Mouse (Mus musculus) layer of hippocampus, postnatal 10 days (tissue): ENCODE data around the gene Ell. TPM values are rescaled to one million over a fixed set of nuclear protein-coding genes. Genes with fewer than 3 reads are reported as not detected.
"Not testable (repeated sequence)": the region's sequence is repeated elsewhere in the genome, so short reads cannot be mapped to it uniquely, and the experiment has no call there.

Experiments
- DNase-seq, 2 experiments: peaks; one replicate each; pipeline ENCODE4 v3.0.0; 2021; ENCODE audit warnings: low spot score in 2 of 2
- total RNA-seq, 2 experiments: library from RNA; stranded (reverse); gene quantifications; 2 replicates each; pipeline ENCODE4 v1.2.3; 2021

Gene Ell
- total RNA-seq, 2 experiments from 2014 or later: 15.8 to 16.4 TPM

DNA sequence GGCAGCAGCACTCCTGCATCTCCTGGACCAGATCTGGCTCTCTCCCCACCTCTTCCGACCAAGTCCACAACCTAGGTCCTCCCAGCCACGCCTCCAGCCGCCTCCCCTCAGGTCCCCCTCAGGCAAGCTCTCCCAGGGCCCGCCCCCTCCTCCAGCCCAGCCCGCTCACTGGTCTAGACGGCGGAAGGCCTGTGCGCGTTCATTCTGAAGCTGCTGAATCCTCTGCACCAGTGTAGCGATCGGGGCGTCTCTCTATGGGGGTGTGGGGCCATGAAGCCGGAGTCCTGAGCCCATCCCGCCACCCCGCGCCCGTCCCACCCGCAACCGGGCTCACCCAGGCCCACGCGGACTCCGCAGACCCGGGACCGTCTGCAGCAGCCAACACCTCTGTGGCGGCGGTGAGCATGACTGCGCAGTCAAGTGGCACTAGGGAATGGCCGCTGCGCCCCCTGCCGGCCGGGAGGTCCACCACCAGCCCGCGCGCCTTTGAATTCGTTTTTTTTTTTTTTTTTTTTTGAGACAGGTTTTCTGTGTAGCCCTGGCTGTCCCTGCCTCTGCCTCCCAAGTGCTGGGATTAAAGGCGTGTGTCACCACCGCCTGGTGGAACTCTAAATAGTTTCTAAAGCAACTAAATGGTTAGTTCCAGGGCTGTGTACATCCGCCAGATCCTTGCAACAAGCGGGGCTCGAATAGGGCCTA, 32.8 kb upstream of the Ell start, which contains the start of gene Rex1bd:
Gene Rex1bd, minus strand, starts transcription at position 425 of the 699 bp plus-strand sequence.
- peak; percentile 95 to 98 for DNase-seq

DNA sequence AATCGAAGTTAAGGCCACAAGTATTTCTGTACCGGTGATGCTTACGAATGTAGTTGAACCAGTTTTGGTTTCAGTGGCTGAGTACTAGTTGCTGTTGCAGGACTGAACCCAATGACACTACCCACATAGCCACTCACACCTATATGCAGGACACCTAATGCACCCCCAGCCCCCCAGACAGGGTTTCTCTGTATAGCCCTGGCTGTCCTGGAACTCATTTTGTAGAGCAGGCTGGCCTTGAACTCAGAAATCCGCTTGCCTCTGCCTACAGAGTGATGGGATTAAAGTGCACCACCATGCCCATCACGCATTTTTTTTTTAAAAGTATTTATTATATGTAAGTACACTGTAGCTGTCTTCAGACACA, 32.2 kb upstream of the Ell start:
- DNase-seq: no peak

DNA sequence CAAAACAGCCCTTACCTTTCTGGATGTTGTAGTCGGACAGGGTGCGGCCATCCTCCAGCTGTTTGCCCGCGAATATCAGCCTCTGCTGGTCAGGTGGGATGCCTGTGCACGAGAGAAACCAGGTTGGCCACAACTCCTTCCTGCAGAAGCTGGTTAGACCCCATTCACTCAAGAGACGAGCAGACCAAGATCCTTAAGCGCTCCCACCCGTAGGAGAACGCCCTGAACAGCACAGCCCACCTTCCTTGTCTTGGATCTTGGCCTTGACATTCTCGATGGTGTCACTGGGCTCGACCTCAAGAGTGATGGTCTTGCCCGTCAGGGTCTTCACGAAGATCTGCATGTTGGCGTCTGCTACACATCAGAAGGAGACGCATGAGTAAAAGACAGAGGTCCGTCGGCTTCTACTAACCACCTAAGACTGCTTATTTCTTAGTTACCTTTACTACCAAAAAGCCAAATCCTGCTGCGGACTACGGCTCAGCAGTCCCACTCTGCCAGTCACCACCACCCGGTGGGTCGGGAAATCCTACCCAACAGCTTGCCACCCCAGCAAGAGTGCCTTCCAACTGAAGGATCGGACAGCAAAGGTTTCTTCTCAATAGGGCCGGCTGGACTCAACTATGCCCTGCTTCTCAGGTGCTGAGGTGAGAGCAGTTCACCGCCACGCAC, 29.8 kb upstream of the Ell start:
- DNase-seq: no peak

DNA sequence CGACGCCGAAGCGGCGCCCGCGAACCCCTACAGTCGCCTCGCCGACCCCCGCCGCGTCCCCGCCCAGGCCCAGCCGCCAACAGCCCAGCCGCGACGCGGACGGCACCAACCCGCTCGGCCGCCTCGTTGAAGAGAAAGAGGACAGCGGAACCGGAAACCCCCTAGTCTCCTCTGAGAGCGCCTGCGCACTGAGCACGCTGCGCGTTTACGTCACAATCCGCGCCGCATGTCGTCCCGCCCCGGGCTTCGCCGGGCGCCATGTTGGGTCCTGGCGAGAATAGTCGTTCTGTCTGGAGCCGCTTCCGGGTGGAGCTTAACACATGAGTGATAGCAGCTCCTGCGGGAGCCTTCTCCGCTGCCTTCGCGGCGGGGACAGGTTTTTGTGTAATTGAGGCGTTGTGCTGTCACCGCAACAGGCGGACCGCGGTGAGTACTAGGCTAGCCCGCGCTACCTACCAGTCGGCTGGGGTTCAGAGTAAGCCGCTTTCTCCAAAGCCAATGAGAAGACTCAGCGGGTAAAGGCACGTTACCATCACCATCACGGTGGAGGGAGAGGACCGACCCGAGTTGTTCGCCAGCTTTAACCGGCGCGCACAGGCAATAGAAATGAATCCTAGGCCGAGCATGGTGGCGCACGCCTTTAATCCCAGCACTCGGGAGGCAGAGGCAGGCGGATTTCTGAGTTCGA, 28.9 kb upstream of the Ell start, which contains the start of gene Uba52:
Gene Uba52, minus strand, starts transcription at position 574 of the 688 bp plus-strand sequence.
- DNase-seq: peak; percentile 97 to 98

DNA sequence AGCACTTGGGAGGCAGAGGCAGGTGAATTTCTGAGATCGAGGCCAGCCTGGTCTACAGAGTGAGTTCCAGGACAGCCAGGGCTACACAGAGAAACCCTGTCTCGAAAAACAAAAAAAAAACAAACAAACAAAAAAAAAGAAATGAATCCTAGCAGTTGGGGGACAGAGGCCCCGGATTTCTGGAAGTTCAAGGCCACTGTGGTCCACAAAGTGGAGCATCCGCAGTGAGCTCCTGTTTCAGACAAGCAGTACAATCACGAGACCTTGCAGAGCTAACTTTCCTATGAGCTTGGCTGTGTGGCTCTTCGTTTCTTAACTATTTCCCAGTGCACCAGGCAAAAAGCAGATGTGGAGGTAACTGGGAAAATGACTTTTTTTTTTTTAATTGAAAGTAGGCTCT, 28.1 kb upstream of the Ell start:
- DNase-seq: not testable (repeated sequence)

DNA sequence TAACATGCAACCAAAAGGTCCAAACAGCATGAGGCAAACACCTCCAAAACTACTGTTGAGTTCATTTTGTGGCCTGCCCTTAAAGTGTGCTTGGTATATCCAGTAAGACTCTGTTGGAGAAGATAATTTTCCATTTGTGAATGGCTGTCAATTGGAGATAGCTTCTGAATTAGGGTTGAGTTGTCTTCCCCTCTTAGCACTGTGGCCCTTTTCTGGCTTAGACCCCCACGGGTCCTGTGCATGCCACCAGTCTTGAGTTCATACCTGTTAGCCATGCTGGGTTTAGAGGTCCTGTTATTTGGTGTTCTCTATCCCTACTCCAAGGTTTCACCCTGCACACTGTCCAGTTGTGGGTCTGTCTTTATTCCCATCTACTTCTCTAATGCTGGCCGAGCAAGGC, 27.5 kb upstream of the Ell start:
- no peak for DNase-seq

DNA sequence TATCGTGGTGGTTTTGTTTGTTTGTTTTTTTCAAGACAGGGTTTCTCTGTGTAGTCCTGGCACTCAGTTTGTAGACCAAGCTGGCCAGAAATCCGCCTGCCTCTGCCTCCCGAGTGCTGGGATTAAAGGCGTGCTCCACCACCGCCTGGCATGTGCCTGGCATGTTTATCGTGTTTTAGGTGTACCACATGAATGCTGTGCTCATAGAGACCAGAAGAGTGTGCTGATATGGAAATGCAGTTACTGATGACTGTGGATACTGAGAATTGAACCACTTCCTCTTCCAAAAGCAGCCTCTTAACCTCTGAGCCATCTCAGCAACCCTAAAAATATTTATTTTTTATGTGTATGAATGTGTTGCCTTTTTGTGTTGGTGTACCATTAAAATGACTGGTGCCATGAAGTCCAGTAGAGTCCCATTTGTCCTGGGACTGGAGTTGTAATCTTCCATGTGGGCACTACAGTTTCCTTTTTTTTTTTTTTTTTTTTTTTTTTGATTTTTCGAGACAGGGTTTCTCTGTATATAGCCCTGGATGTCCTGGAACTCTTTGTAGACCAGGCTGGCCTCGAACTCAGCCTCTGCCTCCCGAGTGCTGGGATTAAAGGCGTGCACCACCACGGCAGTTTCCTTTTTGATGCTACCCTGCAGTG, 26.9 kb upstream of the Ell start:
- no peak for DNase-seq

DNA sequence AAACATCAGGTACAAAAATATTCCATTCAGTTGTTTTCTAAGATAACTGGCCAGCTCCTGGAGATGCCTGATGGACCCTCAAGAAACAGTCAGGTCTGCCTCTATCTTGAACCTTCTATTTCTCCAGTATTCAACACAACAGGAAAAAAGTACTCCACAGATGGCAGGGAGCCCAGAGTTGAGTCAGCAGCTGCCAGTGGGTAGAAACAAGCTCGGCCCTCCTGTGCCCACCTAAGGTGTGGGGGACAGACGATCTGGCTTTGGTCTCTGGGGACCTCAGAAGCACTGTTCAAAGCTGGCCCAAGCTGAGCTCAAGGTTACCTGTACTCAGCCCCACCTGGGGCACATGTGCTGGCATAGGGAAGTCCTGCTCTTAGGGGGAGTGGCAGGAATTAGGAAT, 25.8 kb upstream of the Ell start:
- no peak for DNase-seq

DNA sequence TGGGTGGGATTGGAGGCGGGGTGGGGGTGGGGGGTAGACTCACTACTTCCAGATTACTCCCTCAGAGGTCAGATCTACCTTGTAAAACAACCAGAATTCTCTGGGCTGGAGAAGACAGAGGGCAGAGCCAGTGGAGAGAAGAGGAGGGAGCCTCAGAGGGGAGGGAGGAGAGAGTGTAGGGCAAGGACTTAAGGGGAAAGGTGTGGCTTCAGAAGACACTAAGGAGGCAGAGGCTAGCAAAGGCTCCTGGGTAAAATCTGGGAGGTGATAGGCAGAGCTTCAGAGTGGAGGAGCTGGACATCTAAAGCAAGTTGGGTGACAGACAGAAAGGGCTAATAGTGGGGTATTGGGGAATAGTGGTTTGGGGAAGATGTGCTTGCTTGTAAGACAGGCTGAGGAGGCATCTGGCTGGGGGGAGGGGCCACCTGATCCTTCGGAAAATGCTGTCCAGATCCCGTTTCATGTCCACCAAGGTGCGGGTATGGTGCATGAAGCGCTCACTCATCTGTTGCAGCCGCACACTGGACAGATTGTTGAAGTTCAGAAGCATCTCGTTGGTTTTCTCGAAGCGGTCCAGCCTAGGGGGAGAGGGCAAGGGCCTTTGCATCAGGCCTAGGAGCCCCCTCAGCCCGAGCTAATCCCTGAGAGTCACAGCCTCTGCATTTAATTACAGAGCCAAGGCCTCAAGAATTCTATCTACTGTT, 21.2 kb upstream of the Ell start:
- no peak for DNase-seq

DNA sequence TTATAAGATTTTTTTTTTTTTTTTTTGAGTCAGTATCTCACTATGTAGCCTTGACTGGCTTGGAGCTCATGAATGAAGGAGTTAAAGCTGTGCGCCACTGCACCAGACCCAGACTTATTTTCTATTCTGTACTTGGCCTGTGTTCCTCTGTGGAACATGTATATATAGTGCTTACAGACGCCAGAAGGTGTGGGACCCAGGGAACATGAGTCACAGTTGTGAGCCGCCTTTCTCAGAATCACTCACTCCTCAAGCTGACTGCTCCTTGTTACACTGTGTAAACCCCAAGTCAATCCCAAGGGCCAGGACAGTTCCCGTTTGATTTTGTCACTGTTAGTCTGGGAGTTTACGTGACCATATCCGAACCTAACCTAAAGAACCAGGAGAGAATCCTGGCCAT, 20.2 kb upstream of the Ell start:
- no peak for DNase-seq

DNA sequence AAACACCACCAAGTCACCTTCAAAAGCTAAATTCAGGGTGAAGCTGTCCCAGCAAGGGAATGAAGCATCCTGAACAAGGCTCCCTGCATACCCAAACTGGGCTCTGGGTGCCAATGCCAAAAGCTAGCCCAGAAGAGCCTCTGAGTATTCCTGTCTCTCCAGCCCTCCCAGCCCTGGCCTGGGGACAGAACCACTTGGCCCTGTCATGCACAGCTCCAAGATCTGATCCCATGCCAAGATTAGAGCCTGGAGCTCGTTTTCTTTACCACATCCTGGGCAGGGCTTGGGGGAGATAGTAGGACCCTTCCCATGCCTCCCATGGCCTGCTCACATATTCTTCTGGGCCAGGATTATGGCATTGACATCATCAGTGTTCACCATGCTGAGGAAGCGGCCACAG, 19.7 kb upstream of the Ell start:
- no peak for DNase-seq

DNA sequence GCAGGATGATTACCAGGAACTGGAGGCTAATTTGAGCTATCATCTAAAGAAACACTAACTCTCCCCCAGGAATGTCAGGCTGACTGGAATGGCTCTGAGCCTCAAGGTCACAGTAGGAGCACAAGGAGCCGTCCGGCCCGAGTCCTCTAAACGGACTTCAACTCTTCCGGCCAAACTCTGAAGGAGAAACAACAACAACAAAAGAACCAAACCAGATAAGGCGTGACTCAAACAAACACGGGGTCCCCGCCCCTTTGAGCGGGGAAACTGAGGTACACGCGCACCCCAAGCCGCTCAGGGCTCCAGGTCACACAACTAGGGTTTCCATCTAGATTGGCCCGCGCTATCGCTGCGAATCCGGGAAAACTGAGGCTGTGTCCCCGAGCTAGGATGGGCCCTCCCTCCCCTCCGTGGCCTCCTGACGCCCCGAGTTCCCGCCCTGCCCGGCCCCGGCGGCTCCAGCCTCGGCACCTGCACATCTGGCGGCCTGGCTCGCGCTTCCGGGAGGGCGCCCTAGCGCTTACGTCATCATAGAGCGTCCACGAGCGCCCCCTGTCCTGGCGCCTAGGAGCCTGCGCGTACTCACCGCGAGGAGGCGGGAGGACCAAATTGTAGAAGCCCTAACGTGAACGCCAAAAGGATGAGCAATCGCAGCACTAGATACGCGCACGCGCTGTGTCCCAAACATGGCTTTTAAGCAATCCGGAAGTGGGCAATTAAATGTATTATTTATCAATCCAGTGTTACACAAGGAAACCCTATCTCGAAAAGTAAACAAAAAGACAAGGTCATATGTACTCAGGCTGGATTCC, 16.5 kb upstream of the Ell start:
- peak; percentile 93 to 97 for DNase-seq

DNA sequence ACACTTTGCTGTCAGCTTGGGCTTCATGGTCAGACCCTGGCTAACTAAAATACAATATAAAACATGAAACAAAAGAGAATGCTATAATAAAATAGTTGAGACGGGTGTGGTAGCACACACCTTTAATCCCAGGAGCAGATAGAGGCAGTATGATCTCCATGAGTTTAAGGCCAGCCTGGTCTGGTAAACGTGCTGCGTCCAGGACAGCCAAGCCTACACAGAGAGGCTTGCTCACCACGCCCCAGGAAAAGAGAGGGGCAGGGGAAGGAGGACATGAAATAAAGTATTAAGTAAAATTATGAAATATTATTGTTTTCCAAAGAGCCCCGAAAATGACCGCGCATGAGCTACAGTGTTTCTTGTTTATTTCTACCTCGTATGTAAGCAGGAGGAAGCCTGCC, 12.1 kb upstream of the Ell start:
- no peak for DNase-seq

DNA sequence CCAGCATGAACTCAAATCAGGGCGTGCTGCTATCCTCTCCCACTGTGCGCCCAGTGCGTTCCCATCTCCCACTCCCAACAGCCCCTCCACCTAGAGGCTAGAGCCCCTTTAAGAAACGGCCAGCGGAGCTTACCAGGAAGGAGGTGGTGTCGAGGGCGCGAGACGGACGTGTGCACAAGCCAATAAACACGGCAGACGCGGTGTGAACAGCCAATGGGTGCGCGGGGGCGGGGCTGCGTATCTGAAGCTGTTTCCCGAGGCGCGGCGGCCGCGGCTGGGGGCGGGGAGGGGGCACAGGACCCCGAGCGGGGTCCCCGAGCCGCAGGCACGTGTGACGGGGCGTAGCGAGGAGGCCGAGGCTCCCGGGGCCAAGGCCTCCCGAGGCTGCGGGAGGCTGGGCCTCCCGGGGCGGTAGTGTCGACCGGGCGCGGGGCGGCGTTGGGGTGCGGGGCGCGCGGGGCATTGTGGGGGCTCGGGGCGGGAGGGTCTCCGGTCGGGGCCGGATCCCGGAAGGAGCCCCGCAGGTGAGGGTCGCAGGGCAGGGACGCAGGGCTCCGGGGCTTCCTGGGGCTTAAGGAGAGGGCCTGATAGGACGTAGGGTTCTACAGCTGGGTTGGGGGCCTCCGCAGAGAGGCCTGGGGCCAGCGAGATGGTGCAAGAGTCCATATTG, 11.6 kb upstream of the Ell start, which contains the start of the genes Fkbp8 and Kxd1:
Gene Fkbp8, plus strand, starts transcription at position 213 of the 670 bp plus-strand sequence.
Gene Kxd1, minus strand, starts transcription at position 445 of the 670 bp plus-strand sequence.
- DNase-seq: peak; percentile 99 to 100

DNA sequence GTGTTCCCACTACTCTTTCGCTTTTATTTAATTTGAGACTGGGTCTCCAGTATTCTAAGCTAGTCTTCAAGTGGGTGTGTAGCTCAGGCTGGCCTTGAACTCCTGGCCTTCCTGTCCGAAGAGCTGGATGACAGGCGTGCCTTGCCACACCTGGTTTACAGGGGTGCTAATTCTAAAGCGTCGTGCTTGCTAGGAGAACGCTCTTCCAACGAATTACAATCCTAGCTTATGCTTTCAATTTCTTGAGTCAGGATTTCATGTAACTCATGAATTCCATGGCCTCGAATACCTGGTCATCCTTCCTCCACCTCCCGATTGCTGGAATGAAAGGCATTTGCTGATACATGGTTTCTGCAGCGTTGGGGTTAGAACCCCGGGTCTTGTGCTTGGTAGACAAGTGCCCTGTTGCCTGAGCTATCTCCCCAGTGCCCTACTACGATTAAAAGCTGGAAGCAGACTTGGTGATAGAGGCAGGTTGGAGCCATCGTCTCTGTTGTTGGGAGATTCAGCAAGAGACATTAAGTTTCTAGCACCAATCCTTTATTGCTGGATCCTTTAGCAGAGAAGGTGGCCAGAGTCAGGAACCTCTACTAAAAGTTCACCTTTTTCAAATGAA, 11.0 kb upstream of the Ell start:
- no peak for DNase-seq

DNA sequence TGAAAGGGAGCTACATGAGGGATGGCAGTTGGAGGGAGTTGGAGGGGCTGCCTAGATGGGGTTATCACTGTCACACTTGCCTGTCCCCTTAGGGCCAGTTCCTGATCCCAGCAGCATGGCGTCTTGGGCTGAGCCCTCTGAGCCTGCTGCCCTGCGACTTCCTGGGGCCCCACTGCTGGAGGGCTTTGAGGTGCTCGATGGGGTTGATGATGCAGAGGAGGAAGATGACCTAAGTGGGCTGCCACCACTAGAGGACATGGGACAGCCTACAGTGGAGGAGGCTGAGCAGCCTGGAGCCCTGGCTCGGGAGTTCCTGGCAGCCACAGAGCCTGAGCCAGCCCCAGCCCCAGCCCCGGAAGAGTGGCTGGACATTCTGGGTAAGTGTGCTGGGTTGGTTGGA, 10.0 kb upstream of the Ell start:
- DNase-seq: no peak

DNA sequence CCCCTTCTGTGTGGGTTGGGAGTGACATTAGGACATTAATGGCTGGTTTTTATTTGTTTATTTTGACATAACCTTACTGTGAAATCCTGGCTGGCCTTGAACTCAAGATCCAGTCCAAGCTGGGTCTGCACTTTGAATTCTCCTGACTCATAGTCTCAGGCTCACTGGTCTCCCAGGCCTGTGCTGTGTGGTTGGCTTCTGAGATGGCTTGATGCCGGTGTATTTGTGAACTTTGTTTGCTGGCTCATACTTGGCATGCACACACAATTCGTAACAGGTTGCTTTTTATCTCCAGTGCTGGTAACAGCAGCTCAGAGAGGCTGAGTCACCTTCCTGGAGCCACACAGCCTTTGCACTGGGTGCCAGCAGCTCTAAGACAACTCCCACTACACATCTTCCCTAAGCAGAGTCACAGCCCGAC, 9.5 kb upstream of the Ell start:
- no peak for DNase-seq

DNA sequence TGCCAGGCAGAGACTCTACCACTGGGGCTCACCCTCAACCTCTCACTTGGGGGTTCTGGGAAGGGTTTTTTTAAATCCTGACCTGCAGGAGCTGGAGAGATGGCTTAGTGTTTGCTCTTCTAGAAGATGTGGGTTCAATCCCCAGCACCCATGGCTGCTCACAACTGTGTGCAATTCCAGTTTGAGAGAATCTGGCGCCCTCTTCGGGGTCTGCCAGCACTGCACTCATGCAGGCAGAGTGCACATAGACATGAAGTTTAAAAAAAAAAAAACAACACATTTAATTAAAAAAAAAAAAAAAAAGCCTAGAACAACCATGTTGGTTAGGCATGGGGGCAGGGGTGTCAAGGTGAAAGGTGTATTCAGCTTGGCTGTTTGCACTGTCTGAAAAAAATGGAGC, 8.9 kb upstream of the Ell start:
- DNase-seq: no peak

DNA sequence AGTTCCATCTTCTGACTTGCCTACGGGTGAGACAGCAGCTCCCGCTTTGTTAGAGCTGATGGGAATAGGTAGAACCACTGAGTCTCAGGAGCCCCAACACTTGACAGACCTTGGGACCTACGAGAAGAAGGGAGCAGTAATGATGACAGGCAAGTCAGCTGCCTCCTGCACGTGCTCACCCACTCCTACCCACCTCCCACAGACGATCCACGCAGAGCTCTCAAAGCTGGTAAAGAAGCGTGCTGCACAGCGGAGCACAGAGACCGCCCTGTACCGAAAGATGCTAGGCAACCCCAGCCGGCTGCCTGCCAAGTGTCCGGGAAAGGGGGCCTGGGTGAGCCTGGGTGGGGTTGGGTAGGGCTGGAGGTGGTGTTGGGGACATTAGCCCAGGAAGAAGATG, 5.0 kb upstream of the Ell start:
- DNase-seq: no peak
